Mouse (Mus musculus) heart, postnatal 10 days (tissue): Measurements from ENCODE around the gene Pigw. TPM values are rescaled to one million over a fixed set of nuclear protein-coding genes. Genes with fewer than 3 reads are reported as not detected.
"Not testable (repeated sequence)": the region's sequence is repeated elsewhere in the genome, so short reads cannot be mapped to it uniquely, and the experiment has no call there.

Experiments used
- DNase-seq, 2 experiments: peaks; one replicate each; pipeline ENCODE4 v3.0.0; 2021
- intact Hi-C: fragments of 180-260 bp; cut with DNase I; formaldehyde crosslinking; loops from one replicate; pipeline ENCODE4 v1.15.1; 2025
- total RNA-seq, 2 experiments: library from RNA; stranded (reverse); gene quantifications; 2 replicates each; pipeline ENCODE4 v1.2.3; 2021

Pigw gene
- total RNA-seq, 2 experiments from 2014 or later = 5.5 to 6.7 TPM

DNA sequence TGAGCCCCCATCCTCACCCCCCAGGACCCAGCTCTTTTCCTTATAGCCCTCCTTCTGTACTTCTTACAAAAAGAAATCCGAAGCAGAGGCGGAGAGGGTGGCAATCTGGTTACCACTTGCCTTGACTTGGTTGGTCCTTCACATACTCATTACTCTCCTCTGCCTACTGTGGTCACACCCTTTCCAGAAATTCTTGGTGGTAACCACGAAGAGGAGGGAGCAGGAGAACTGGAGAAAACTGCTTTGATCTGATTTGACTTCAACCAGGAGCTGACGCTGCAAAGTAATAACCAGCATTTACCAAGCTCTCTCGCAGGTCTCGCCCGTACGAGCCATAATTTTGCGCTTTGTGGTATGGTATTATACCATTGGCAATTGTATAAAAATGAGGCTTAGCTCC is 886 bp upstream of the Pigw start:
- DNase-seq = no peak

GRCm38 (mm10) chr11:84880465-84880961 is 428 bp upstream of the Pigw start:
- intact Hi-C loops = no loop called here
- peak; percentile 74 to 81 for DNase-seq

More for the DNA sequence above, 886 bp upstream of the Pigw start:
- intact Hi-C loops = no loop called here

- intact Hi-C loops = loop anchor here (1.0 kb wide), 1 partner anchor 8 kb away; no protein-coding TSS in a partner anchor
Observed at GRCm38 (mm10) chr11:84879007-84879771, 896 bp downstream of the Pigw start.

DNA sequence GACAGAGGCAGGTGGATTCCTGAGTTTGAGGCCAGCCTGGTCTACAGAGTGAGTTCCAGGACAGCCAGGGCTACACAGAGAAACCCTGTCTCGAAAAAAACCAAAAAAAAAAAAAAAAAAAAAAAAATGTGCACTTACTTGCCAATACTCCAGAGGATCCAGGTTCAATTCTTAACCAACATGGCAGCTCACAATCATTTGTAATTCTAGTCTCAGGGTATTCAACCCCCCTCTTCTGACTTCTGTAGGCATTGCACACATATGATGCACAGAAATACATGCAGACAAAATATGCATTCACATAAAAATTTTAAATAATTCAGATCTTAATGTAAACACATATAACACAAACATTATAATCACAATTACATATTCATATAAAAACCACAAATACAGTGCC is 4.1 kb downstream of the Pigw start:
- DNase-seq, intact Hi-C loops: not testable (repeated sequence)

More at GRCm38 (mm10) chr11:84879007-84879771, 896 bp downstream of the Pigw start:
- DNase-seq = no peak

GRCm38 (mm10) chr11:84873042-84873833 is 6.8 kb downstream of the Pigw start:
- intact Hi-C loops = no loop called here
- DNase-seq = no peak

DNA sequence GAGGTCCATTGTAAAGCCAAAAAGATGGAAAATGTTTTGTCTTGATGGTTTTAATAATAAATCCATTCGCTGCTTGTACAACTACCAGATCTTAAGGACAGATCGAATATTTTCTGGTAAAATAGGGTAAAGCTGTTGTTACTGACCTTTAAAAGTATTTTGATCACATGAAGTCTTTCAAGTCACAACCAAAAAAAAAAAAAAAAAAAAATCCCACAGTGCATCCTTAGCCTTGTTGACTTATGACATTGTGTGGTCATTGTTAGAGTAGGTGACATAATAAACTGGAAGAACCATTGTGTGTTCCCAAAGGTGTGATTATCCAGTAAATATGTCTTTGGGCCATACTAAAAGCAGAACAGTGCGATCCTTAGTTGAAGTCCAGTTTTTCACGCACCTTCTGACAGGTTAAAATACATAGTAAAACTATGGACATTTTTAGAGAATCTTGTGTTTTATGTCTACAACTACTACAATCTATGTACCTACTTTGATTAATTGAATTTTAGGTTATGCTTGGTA is 8.5 kb downstream of the Pigw start:
- DNase-seq = no peak
- intact Hi-C loops = loop anchor here (1.0 kb wide), 1 partner anchor 8 kb away; no protein-coding TSS in a partner anchor

GRCm38 (mm10) chr11:84871046-84871445 is 9.0 kb downstream of the Pigw start:
- intact Hi-C loops = loop anchor here (1.0 kb wide), 1 partner anchor 8 kb away; no protein-coding TSS in a partner anchor
- DNase-seq = no peak

GRCm38 (mm10) chr11:84870337-84871043 is 9.6 kb downstream of the Pigw start, which contains the start of gene Ggnbp2:
Ggnbp2 (minus strand) TSS chr11:84870817.
- intact Hi-C loops = loop anchor here (1.0 kb wide), 1 partner anchor 9 kb away; no protein-coding TSS in a partner anchor
- DNase-seq = peak; percentile 92 to 94

DNA sequence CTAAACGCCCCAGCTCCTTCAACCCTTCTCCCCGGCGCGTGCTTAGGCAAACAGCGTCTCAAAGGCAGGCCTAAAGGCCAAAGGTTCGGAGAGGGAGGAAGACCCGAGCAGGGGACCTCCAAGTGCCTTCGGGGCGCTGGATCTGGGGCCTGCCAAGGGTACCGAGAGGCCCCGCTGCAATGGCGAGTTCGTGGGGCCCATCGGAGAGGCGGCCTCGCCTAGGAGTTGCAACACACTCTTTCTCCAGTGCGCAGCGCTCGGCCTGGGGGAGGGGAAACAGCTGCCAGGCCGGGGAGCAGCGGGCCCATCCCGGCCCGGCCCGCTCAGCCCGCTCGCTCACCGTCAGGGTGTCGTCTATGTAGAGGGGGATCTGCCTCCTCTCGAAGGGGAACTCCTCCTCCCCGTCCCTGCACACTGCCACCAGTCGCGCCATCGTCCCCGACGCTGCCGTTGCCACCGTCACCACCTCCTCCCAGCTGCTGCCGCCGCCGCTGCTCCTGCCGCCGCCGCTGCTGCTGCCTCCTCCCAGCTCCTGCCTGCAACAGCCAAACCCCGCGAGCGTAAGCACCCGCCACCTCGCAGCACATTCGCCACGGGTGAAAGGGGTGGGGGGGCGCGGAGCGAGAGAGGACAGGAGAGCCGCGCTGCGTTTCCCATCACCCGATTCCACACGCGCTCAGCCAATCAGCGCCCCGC is 10.4 kb downstream of the Pigw start:
- intact Hi-C loops = loop anchor here (5.0 kb wide), 1 partner anchor 37 kb away; no protein-coding TSS in a partner anchor
- DNase-seq = peak; percentile 95 to 97

GRCm38 (mm10) chr11:84868786-84869259 is 11.3 kb downstream of the Pigw start:
- intact Hi-C loops = loop anchor here (5.0 kb wide), 1 partner anchor 37 kb away; no protein-coding TSS in a partner anchor
- no peak for DNase-seq

DNA sequence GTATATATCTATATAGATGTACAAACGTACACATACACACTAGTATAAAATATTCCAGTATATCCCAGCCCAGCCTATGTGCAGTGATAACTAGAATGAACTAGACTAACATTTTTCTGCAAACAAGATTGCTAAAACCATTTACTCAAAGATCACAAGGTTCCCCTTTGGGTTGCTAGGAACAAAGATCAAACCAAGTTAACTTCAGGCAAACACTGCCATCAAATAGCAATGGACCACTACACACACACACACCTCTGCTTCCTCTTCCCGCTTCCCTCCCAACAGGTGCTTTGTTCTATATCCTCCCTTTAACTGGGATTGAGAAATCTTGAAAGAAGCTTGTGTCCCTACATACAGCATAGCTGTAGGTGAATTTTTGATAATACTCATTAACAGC is 12.5 kb downstream of the Pigw start:
- DNase-seq = no peak
- intact Hi-C loops = loop anchor here (5.0 kb wide), 1 partner anchor 35 kb away; no protein-coding TSS in a partner anchor

DNA sequence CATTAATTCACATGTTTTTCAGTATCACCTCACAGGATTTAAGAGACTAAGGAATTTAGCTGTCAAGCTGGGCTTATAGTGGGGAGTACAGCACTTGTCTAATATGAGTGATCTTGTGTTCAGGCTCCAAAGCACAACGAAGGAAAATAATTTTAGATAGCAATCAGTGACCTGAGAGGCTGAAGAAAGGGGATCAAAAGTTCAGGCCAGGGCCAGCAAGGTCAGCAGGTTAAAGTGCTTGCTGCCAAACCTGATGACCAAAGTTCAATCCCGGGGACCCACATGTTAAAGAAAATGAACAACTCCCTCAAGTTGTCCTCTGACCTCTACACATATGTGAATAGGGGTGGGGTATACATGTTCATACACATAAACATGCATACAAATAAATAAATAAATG is 14.8 kb downstream of the Pigw start:
- DNase-seq = no peak
- intact Hi-C loops = loop anchor here (5.0 kb wide), 1 partner anchor 33 kb away; no protein-coding TSS in a partner anchor

- intact Hi-C loops = no loop called here
- no peak for DNase-seq
Observed at GRCm38 (mm10) chr11:84855285-84855684, 24.8 kb downstream of the Pigw start.

- no peak for DNase-seq
- intact Hi-C loops = no loop called here
Observed at GRCm38 (mm10) chr11:84847475-84848090, 32.5 kb downstream of the Pigw start.

DNA sequence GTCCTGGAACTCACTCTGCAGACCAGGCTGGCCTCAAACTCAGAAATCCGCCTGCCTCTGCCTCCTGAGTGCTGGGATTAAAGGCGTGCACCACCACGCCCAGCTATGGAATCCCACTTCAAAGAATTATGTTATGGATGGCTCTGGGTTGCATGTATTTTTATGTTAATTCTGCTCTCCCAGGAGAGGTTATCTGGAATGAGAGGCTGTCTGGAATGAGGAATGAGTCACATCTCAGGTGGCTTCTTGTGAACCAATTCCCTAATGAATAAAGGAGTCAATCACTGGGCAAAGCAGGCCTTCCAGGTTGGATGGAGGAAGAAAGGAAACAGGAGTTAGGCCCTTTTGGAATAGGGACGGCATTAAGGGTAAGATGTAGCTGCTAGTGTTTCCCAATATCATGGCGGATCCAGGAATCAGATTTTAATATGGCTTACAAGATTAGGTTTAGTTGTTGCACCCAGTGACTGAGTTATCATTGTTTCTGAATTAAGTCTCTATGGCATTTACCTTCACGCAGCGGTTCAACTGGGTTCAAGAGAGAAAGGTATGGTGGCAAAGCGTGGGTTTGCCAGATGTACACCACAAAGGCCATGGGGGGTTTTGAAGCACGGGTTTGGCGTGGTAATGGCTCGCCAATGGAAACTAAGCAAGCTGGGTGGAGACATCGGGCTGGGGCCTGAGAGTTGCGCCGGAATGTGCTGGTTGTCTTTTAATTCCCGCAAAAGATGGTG is 33.2 kb downstream of the Pigw start:
- intact Hi-C loops = no loop called here

DNA sequence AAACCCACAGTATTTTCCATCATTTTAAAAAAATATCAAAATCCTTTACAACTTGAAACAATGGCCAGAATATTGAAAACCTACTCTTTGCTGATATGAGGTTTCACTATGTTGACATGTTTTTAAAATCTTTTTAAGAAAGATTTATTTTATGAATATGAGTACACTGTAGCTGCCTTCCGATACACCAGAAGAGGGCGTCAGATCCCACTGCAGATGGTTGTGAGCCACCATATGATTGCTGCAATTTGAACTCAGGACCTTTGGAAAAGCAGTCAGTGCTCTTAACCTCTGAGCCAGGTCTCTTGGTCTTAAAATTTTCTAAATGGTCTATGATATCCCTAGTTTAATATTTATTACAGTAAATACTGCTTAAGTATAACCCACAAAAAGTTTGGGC is 40.8 kb downstream of the Pigw start:
- intact Hi-C loops = no loop called here

More for the DNA sequence above, 33.2 kb downstream of the Pigw start:
- DNase-seq = no peak

DNA sequence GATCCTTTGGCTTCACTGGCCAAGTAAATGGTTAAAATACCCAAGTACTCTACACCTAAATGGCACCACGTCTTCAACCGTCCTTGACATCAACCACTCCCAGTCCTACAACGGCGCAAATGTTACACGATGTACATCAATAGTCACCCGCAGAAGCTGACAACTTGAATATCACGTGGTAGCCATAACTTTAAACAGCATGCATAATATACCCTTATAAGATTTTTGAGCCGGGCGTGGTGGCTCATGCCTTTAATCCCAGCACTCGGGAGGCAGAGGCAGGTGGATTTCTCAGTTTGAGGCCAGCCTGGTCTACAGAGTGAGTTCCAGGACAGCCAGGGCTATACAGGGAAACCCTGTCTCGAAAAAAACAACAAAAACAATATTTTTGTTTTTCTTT is 50.6 kb downstream of the Pigw start:
- intact Hi-C loops = not testable (repeated sequence)

More for the DNA sequence above, 40.8 kb downstream of the Pigw start:
- no peak for DNase-seq

More for the DNA sequence above, 50.6 kb downstream of the Pigw start:
- DNase-seq = not testable (repeated sequence)
